In genomic region chr6:147241541-147241940, GRCm38 (mm10) we compare ENCODE assay signal across 21 mouse cellular contexts. TPM values are rescaled to one million over a fixed set of nuclear protein-coding genes. Genes with fewer than 3 reads are reported as not detected.
"Had no signal": no experiment of that assay in that cellular context is flagged by ENCODE, and none has a peak within 500 bp of the region (broad histone marks: within the 10 kb centered on the region; RNA-seq: fewer than 3 reads in every experiment).

No protein-coding gene starts in this region.

- H3K36me3 ChIP-seq: limb, embryonic 12.5 days; limb, embryonic 15.5 days; midbrain, embryonic 12.5 days; midbrain, embryonic 15.5 days; neural tube, embryonic 13.5 days; stomach, embryonic 15.5 days had no signal

- H3K27ac ChIP-seq: limb, embryonic 12.5 days; limb, embryonic 15.5 days; liver, embryonic 14.5 days; macrophage; midbrain, embryonic 12.5 days; midbrain, embryonic 15.5 days; neural tube, embryonic 13.5 days; stomach, embryonic 15.5 days had no signal

- H3K27me3 ChIP-seq: limb, embryonic 12.5 days; limb, embryonic 15.5 days; midbrain, embryonic 12.5 days; midbrain, embryonic 15.5 days; neural tube, embryonic 13.5 days; stomach, embryonic 15.5 days had no signal

- H3K9ac ChIP-seq: limb, embryonic 12.5 days; limb, embryonic 15.5 days; liver, embryonic 14.5 days; liver, postnatal 0 days; lung, embryonic 14.5 days; midbrain, embryonic 12.5 days; midbrain, embryonic 15.5 days; neural tube, embryonic 13.5 days; stomach, embryonic 15.5 days had no signal

- DNase-seq: kidney, adult 9 months; kidney, postnatal 14 days; kidney, postnatal 4 days; left cerebral cortex, postnatal 4 days; liver, postnatal 0 days; lung, embryonic 14.5 days; retina, postnatal 1 day; right cerebral cortex, postnatal 25 days; spleen, adult 18-20 months; thymus, postnatal 25 days had no signal

- H3K9me3 ChIP-seq: limb, embryonic 12.5 days; limb, embryonic 15.5 days; midbrain, embryonic 12.5 days; midbrain, embryonic 15.5 days; neural tube, embryonic 13.5 days; stomach, embryonic 15.5 days had no signal

- H3K4me1 ChIP-seq: limb, embryonic 12.5 days; limb, embryonic 15.5 days; midbrain, embryonic 12.5 days; midbrain, embryonic 15.5 days; neural tube, embryonic 13.5 days; stomach, embryonic 15.5 days had no signal

- H3K4me3 ChIP-seq: limb, embryonic 12.5 days; limb, embryonic 15.5 days; midbrain, embryonic 12.5 days; midbrain, embryonic 15.5 days; neural tube, embryonic 13.5 days; stomach, embryonic 15.5 days had no signal

- H3K4me2 ChIP-seq: limb, embryonic 12.5 days; limb, embryonic 15.5 days; liver, embryonic 11.5 days; lung, embryonic 14.5 days; midbrain, embryonic 12.5 days; midbrain, embryonic 15.5 days; neural tube, embryonic 13.5 days; stomach, embryonic 15.5 days had no signal

- ATAC-seq: liver, postnatal 0 days; lung, postnatal 0 days; midbrain, embryonic 15.5 days had no signal

RNA-seq across cellular contexts. Expression of gene Pthlh, which starts 22.4 kb away (rescaled TPM):
- total RNA-seq: megakaryocyte, adult 5-6 weeks had no signal
- polyA plus RNA-seq: liver, embryonic 14.5 days; liver, postnatal 0 days; macrophage had no signal
